Mouse (Mus musculus): ENCODE results near the gene Erp27. TPM values are rescaled to one million over a fixed set of nuclear protein-coding genes. Genes with fewer than 3 reads are reported as not detected.
A peak's percentile ranks its signal among the peaks of the same experiment; 100 is the strongest.

Erp27 gene
- polyA plus RNA-seq, 1 experiment from 2014 or later = 0.72 TPM

DNA sequence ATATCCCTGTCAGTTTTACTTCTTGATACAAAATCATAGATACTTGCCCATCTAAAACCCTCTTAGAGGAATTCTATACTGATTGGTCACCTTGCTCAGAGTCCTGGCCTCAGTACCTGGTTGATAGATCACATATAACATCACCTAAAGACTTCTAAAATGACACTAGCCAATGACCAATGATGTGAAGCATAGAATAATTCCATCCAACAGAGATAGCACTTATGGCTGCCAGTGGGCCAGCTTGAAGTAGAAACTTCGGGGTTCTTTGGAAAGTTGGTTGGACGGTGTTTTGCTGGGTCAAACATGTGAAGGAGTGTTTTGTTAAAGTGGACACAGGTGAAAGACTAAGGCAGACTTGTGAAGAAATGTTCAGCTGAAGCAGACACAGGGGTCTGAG, 28.2 kb upstream of the Erp27 start:
- H3K9me3 ChIP-seq = no peaks in the 10 kb centered on the region
- peaks cover 11% of the 10 kb centered on the region; the same call in 1 of the 2 replicates for H3K4me1 ChIP-seq
- H3K27ac ChIP-seq = no peak overlapping the region
- ATAC-seq (ENCODE audit: insufficient number of reproducible peaks, low FRiP score, low TSS enrichment, low read depth) = no peak
- H3K4me3 ChIP-seq = no peak overlapping the region
- no peak overlapping the region for H3K9ac ChIP-seq
- no peaks in the 10 kb centered on the region for H3K27me3 ChIP-seq
- H3K4me2 ChIP-seq = no peak overlapping the region
- WGBS = 96% methylated on average over 2 of the region's 2 CpGs
- no peaks in the 10 kb centered on the region for H3K36me3 ChIP-seq

DNA sequence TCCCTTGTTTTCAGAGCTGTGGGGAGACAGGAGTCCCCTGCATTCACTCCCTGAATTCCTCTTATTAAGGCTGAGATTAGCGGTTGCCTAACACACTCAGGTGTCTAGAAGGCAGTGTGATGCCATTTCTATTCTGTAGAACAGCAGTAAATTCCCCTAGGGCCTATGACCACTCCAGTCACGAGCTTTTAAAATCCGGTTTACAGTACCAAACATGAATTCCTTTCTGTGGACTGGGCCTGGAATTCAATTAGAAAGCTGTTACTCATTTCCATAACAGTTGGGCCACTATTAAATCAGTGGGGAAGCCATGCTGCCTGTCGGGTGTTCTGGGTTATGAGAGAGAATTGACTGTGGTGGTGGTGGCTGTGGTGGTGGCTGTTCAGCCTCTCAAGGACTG, 25.7 kb upstream of the Erp27 start:
- WGBS = 14% methylated on average over 4 of the region's 4 CpGs
- H3K27me3 ChIP-seq = no peaks in the 10 kb centered on the region
- no peak for ATAC-seq (ENCODE audit: insufficient number of reproducible peaks, low FRiP score, low TSS enrichment, low read depth)

DNA sequence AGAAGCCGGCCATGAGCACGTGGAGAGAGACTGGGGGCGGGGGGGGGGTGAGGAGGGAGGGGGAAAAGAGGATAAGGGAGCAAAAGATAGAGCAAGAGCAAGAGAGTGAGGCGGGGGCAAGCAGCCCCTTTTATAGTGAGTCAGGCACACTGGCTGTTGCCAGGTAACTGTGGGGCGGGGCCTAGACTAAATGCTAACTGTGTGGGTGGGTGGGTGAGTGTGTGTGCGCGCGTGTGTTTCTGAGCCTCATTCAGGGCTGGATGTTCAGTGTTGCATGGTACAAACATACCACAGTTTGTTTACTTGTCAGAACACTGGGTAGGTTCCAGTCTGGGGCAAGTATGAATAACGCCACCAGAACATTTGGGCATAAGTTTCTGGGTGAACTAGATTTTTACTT, 25.0 kb upstream of the Erp27 start:
- Histone ChIP-seq H3K4me2 (no peak overlapping the region), H3K9me3 (no peaks in the 10 kb centered on the region), H3K4me1 (peaks cover 19% of the 10 kb centered on the region; the same call in 1 of the 2 replicates), H3K9ac (no peak overlapping the region), H3K27ac (no peak overlapping the region), H3K27me3 (no peaks in the 10 kb centered on the region), H3K36me3 (no peaks in the 10 kb centered on the region), H3K4me3 (no peak overlapping the region)
- ATAC-seq (ENCODE audit: insufficient number of reproducible peaks, low FRiP score, low TSS enrichment, low read depth) = no peak
- 42% methylated on average over 8 of the region's 9 CpGs for WGBS

More for the DNA sequence above, 25.7 kb upstream of the Erp27 start:
- Histone ChIP-seq H3K9ac (no peak overlapping the region), H3K4me2 (no peak overlapping the region), H3K9me3 (no peaks in the 10 kb centered on the region), H3K4me1 (peaks cover 13% of the 10 kb centered on the region; the same call in 1 of the 2 replicates), H3K4me3 (no peak overlapping the region), H3K36me3 (no peaks in the 10 kb centered on the region), H3K27ac (no peak overlapping the region)

- Histone ChIP-seq H3K27ac (no peak overlapping the region), H3K36me3 (no peaks in the 10 kb centered on the region), H3K4me3 (no peak overlapping the region), H3K9ac (no peak overlapping the region), H3K9me3 (no peaks in the 10 kb centered on the region), H3K4me2 (no peak overlapping the region), H3K27me3 (no peaks in the 10 kb centered on the region), H3K4me1 (peaks cover 25% of the 10 kb centered on the region)
- no peak for ATAC-seq (ENCODE audit: insufficient number of reproducible peaks, low FRiP score, low TSS enrichment, low read depth)
- 91% methylated on average over 5 of the region's 5 CpGs for WGBS
Observed at GRCm38 (mm10) chr6:136946241-136946640, 24.3 kb upstream of the Erp27 start.

GRCm38 (mm10) chr6:136944511-136944910, 22.5 kb upstream of the Erp27 start:
- Histone ChIP-seq H3K4me3 (no peak overlapping the region), H3K27ac (no peak overlapping the region), H3K9ac (no peak overlapping the region), H3K4me2 (no peak overlapping the region), H3K4me1 (peaks cover 42% of the 10 kb centered on the region), H3K27me3 (no peaks in the 10 kb centered on the region), H3K36me3 (no peaks in the 10 kb centered on the region), H3K9me3 (no peaks in the 10 kb centered on the region)
- ATAC-seq (ENCODE audit: insufficient number of reproducible peaks, low FRiP score, low TSS enrichment, low read depth) = no peak
- WGBS = 69% methylated on average over 8 of the region's 8 CpGs

- Histone ChIP-seq H3K27ac (no peak overlapping the region), H3K36me3 (no peaks in the 10 kb centered on the region), H3K4me1 (peaks cover 43% of the 10 kb centered on the region), H3K4me3 (no peak overlapping the region), H3K4me2 (no peak overlapping the region), H3K9ac (no peak overlapping the region), H3K9me3 (no peaks in the 10 kb centered on the region), H3K27me3 (no peaks in the 10 kb centered on the region)
- ATAC-seq (ENCODE audit: insufficient number of reproducible peaks, low FRiP score, low TSS enrichment, low read depth) = no peak
Observed at GRCm38 (mm10) chr6:136943392-136943791, 21.4 kb upstream of the Erp27 start.

- WGBS = 53% methylated on average over 9 of the region's 9 CpGs
- Histone ChIP-seq H3K9me3 (no peaks in the 10 kb centered on the region), H3K4me1 (peaks cover 40% of the 10 kb centered on the region), H3K27ac (no peak overlapping the region), H3K36me3 (no peaks in the 10 kb centered on the region), H3K4me3 (no peak overlapping the region), H3K27me3 (no peaks in the 10 kb centered on the region), H3K4me2 (no peak overlapping the region), H3K9ac (no peak overlapping the region)
- no peak for ATAC-seq (ENCODE audit: insufficient number of reproducible peaks, low FRiP score, low TSS enrichment, low read depth)
Observed at GRCm38 (mm10) chr6:136942280-136942679, 20.3 kb upstream of the Erp27 start.

GRCm38 (mm10) chr6:136941051-136942021, 19.4 kb upstream of the Erp27 start, which contains the start of gene Arhgdib:
TSS of gene Arhgdib (minus strand) at chr6:136941899.
- no peaks in the 10 kb centered on the region for H3K36me3 ChIP-seq
- H3K4me3 ChIP-seq = peak within 1 kb of the TSS; percentile 23
- H3K4me2 ChIP-seq = peak within 1 kb of the TSS; percentile 34
- ATAC-seq (ENCODE audit: insufficient number of reproducible peaks, low FRiP score, low TSS enrichment, low read depth) = no peak
- peak within 1 kb of the TSS; percentile 89 for H3K27ac ChIP-seq
- no peaks in the 10 kb centered on the region for H3K27me3 ChIP-seq
- peaks cover 33% of the 10 kb centered on the region for H3K4me1 ChIP-seq
- H3K9me3 ChIP-seq = no peaks in the 10 kb centered on the region
- no peak within 1 kb of the TSS for H3K9ac ChIP-seq
- 23% methylated on average over 12 of the region's 12 CpGs for WGBS

GRCm38 (mm10) chr6:136940188-136940960, 18.4 kb upstream of the Erp27 start:
- peak overlapping the region; percentile 23 for H3K4me3 ChIP-seq
- ATAC-seq (ENCODE audit: insufficient number of reproducible peaks, low FRiP score, low TSS enrichment, low read depth) = no peak
- peaks cover 32% of the 10 kb centered on the region for H3K4me1 ChIP-seq
- no peaks in the 10 kb centered on the region for H3K9me3 ChIP-seq
- peak overlapping the region; percentile 34 for H3K4me2 ChIP-seq
- H3K36me3 ChIP-seq = no peaks in the 10 kb centered on the region
- WGBS = 56% methylated on average over 11 of the region's 11 CpGs
- no peak overlapping the region for H3K9ac ChIP-seq
- H3K27ac ChIP-seq = peak overlapping the region; percentile 89
- no peaks in the 10 kb centered on the region for H3K27me3 ChIP-seq

DNA sequence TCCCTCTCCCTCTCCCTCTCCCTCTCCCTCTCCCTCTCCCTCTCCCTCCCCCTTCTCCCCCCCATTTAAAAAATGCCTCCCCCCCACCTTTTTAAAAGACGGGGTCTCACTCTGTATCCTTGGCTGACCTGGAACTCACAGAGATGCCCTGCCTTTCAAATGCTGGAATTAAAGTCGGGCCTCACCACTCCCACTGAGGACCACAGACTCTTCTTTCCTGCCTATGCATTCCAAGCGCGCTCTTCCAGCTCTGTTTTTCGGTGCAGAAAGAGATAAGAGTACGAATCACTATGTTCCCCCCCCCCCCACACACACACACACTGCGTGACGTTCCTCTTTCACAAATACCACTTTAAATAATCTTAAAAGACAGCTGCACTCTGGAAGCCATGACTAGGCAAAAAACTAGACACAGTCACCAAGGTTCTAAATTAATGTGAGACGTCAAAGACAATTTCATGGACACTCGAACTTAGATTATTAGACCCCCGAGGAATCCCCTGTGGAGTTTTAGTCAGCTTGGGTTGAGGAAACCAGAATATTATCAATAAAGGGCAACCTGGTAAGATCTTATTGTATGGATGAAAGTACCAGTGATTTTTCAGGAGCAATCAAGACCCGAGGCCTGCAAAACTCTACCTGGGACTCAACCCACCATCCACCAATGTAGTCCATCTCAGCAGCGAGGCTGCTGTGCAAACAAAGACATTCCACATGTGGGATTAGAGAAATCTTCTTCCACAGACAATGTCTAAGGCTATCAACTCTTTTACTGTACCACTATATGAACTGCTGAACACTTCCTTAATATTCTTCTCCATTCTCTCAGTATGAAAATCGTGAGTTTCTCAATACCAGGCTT, 17.6 kb upstream of the Erp27 start:
- peak overlapping the region; percentile 23; the same call in 1 of the 2 replicates for H3K4me3 ChIP-seq
- H3K27me3 ChIP-seq = no peaks in the 10 kb centered on the region
- no peak for ATAC-seq (ENCODE audit: insufficient number of reproducible peaks, low FRiP score, low TSS enrichment, low read depth)
- H3K4me2 ChIP-seq = peak overlapping the region; percentile 34; the same call in 1 of the 2 replicates
- H3K9me3 ChIP-seq = no peaks in the 10 kb centered on the region
- no peaks in the 10 kb centered on the region for H3K36me3 ChIP-seq
- H3K4me1 ChIP-seq = peaks cover 31% of the 10 kb centered on the region
- H3K9ac ChIP-seq = no peak overlapping the region
- H3K27ac ChIP-seq = peak overlapping the region; percentile 89
- 68% methylated on average over 14 of the region's 14 CpGs for WGBS

GRCm38 (mm10) chr6:136938331-136939126, 16.5 kb upstream of the Erp27 start:
- 67% methylated on average over 18 of the region's 18 CpGs for whole genome bisulfite sequencing
- Histone ChIP-seq H3K9ac (no peak overlapping the region), H3K9me3 (no peaks in the 10 kb centered on the region), H3K4me3 (no peak overlapping the region), H3K36me3 (no peaks in the 10 kb centered on the region), H3K4me2 (no peak overlapping the region), H3K4me1 (peaks cover 30% of the 10 kb centered on the region), H3K27ac (no peak overlapping the region), H3K27me3 (no peaks in the 10 kb centered on the region)
- ATAC-seq (ENCODE audit: insufficient number of reproducible peaks, low FRiP score, low TSS enrichment, low read depth) = no peak
